Mouse (Mus musculus) G1E (cell line): ENCODE results near the gene Nt5c3. TPM values are rescaled to one million over a fixed set of nuclear protein-coding genes. Genes with fewer than 3 reads are reported as not detected.

Experiments used
- ATAC-seq: 2 replicates; pipeline ENCODE4 v1.8.0; 2016; ENCODE audit warnings: mild to moderate bottlenecking; ENCODE audit not compliant: insufficient number of reproducible peaks, poor library complexity, low FRiP score, severe bottlenecking; ENCODE audit errors: extremely low read depth
- DNase-seq: peaks from one replicate; pipeline ENCODE4 v3.0.0; 2012; ENCODE audit warnings: low spot score
- H3K27me3 ChIP-seq: 2 replicates; pipeline ENCODE4 v1.6.1; 2012; ENCODE audit warnings: mild to moderate bottlenecking, low read length, inconsistent platforms; ENCODE audit not compliant: insufficient read depth
- H3K36me3 ChIP-seq: replicated peaks from 2 replicates; pipeline ENCODE3; 2012; ENCODE audit warnings: mild to moderate bottlenecking, inconsistent platforms
- H3K4me1 ChIP-seq: 2 replicates; pipeline ENCODE4 v1.6.1; 2012; ENCODE audit warnings: low read depth, low read length, inconsistent platforms, mixed read lengths; ENCODE audit not compliant: insufficient read depth
- H3K4me3 ChIP-seq: 2 replicates; pipeline ENCODE4 v1.5.1; 2012; ENCODE audit warnings: low read depth, mild to moderate bottlenecking, inconsistent platforms, low read length, moderate library complexity, mixed read lengths
- H3K9me3 ChIP-seq: replicated peaks from 2 replicates; pipeline ENCODE4 v1.6.1; 2012; ENCODE audit warnings: inconsistent platforms
- CTCF ChIP-seq: IDR thresholded peaks from 2 replicates; pipeline ENCODE4 v1.5.1; 2012; ENCODE audit warnings: low read depth, low read length, inconsistent platforms, mixed read lengths
- GATA1 ChIP-seq: IDR thresholded peaks from 2 replicates; pipeline ENCODE4 v1.6.1; 2012; ENCODE audit warnings: borderline replicate concordance, low read length, inconsistent platforms, mixed read lengths
- GATA2 ChIP-seq: IDR thresholded peaks from 2 replicates; pipeline ENCODE4 v1.6.1; 2012; ENCODE audit warnings: low read depth, low read length, inconsistent platforms, borderline replicate concordance
- POLR2AphosphoS5 ChIP-seq: IDR thresholded peaks from 2 replicates; pipeline ENCODE4 v1.6.1; 2012; ENCODE audit warnings: low read depth, low read length, inconsistent platforms; ENCODE audit not compliant: insufficient replicate concordance
- TAL1 ChIP-seq: conservative IDR thresholded peaks from 2 replicates; pipeline ENCODE4 v1.6.1; 2012; ENCODE audit warnings: low read depth, low read length, inconsistent platforms, mixed read lengths
- polyA plus RNA-seq: library from polyadenylated mRNA; stranded (reverse); fragments of >175 nt; gene quantifications from 2 replicates; pipeline ENCODE4 v1.2.3, GENCODE M21; 2012
- total RNA-seq, 2 experiments: library from RNA; stranded (forward) in 1 of 2; stranded (reverse) in 1 of 2; fragments of 200-1000 nt in 1 of 2; fragments of >200 nt in 1 of 2; fragmentation: Nextera tagmentation in 1 of 2; gene quantifications; 2 replicates each; pipeline ENCODE4 v1.2.3; 2014 to 2017

Nt5c3 gene
- total and polyA plus RNA-seq, 3 experiments = 122 to 317 (median 280) TPM

- DNase-seq = no peak
- Histone ChIP-seq H3K4me1 (peaks cover 87% of the 10 kb centered on the region), H3K36me3 (peaks cover 38% of the 10 kb centered on the region), H3K4me3 (no peak overlapping the region), H3K9me3 (no peaks in the 10 kb centered on the region), H3K27me3 (no peaks in the 10 kb centered on the region)
- TF ChIP-seq CTCF (no peak), GATA1 (no peak), POLR2AphosphoS5 (no peak), TAL1 (no peak), GATA2 (no peak)
- no peak for ATAC-seq
Measured at GRCm38 (mm10) chr6:56905486-56905885, 18.2 kb downstream of the Nt5c3 start.

- no peak overlapping the region; the same call in 1 of the 2 replicates for H3K4me3 ChIP-seq
- H3K27me3 ChIP-seq = no peaks in the 10 kb centered on the region
- DNase-seq = no peak
- H3K36me3 ChIP-seq = peaks cover 37% of the 10 kb centered on the region
- no peak for ATAC-seq
- TF ChIP-seq TAL1 (peak; percentile 72), GATA1 (no peak)
- H3K4me1 ChIP-seq = peaks cover 84% of the 10 kb centered on the region
- no peaks in the 10 kb centered on the region for H3K9me3 ChIP-seq
Measured at GRCm38 (mm10) chr6:56904982-56905381, 18.8 kb downstream of the Nt5c3 start.

GRCm38 (mm10) chr6:56904330-56904729 lies 19.4 kb downstream of the Nt5c3 start:
- H3K36me3 ChIP-seq = peaks cover 36% of the 10 kb centered on the region
- no peaks in the 10 kb centered on the region for H3K9me3 ChIP-seq
- H3K4me3 ChIP-seq = no peak overlapping the region; the same call in 1 of the 2 replicates
- peaks cover 84% of the 10 kb centered on the region for H3K4me1 ChIP-seq
- no peaks in the 10 kb centered on the region for H3K27me3 ChIP-seq
- TF ChIP-seq POLR2AphosphoS5 (no peak), TAL1 (no peak), GATA1 (no peak), GATA2 (no peak), CTCF (no peak)
- no peak for ATAC-seq
- no peak for DNase-seq

- Histone ChIP-seq H3K4me3 (peak overlapping the region; percentile 25; the same call in 1 of the 2 replicates), H3K27me3 (no peaks in the 10 kb centered on the region), H3K9me3 (no peaks in the 10 kb centered on the region), H3K36me3 (peaks cover 40% of the 10 kb centered on the region), H3K4me1 (peaks cover 83% of the 10 kb centered on the region)
- no peak for TF ChIP-seq TAL1
- no peak for TF ChIP-seq GATA2
- TF ChIP-seq POLR2AphosphoS5 = no peak
- no peak for TF ChIP-seq CTCF
- TF ChIP-seq GATA1 = no peak
- DNase-seq (no peak), ATAC-seq (no peak)
Measured at GRCm38 (mm10) chr6:56903831-56904230, 19.9 kb downstream of the Nt5c3 start.

GRCm38 (mm10) chr6:56902606-56903520 lies 20.9 kb downstream of the Nt5c3 start:
- ATAC-seq (peak; percentile 55), DNase-seq (peak; percentile 34)
- Histone ChIP-seq H3K36me3 (peaks cover 38% of the 10 kb centered on the region), H3K27me3 (no peaks in the 10 kb centered on the region), H3K4me1 (peaks cover 80% of the 10 kb centered on the region), H3K4me3 (peak overlapping the region; percentile 67), H3K9me3 (no peaks in the 10 kb centered on the region)
- TF ChIP-seq TAL1 = peak; percentile 62
- TF ChIP-seq CTCF = no peak; the same call in 1 of the 2 replicates
- TF ChIP-seq GATA2 = no peak
- TF ChIP-seq GATA1 = no peak
- TF ChIP-seq POLR2AphosphoS5 = no peak

GRCm38 (mm10) chr6:56901824-56902386 lies 21.8 kb downstream of the Nt5c3 start:
- peaks cover 39% of the 10 kb centered on the region for H3K36me3 ChIP-seq
- no peaks in the 10 kb centered on the region for H3K9me3 ChIP-seq
- peak overlapping the region; percentile 65 for H3K4me3 ChIP-seq
- TF ChIP-seq GATA2 = no peak
- TF ChIP-seq GATA1 = no peak
- no peak for TF ChIP-seq TAL1
- TF ChIP-seq CTCF = no peak
- no peak for TF ChIP-seq POLR2AphosphoS5
- H3K4me1 ChIP-seq = peaks cover 78% of the 10 kb centered on the region
- ATAC-seq = peak; percentile 73
- H3K27me3 ChIP-seq = no peaks in the 10 kb centered on the region
- DNase-seq = no peak
